ENCODE assay signal across 19 mouse cellular contexts in the genomic region with DNA sequence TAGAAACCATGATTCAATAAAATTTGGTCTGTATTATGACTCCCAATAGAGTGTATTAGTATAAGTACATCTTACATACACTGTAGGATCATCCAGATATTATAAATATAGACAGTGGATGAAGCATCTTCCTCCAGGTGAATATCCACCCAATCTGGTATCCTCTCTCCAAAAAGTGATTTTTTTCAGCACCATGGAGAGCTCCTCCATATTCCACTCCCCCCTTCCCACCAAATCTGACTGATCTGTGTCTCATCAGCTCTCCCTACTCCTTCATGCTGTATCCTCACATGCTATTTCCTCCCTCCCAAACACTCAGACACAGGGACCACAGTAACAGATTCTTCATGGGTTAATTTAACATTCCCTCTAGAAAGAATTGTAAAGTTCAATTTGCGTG.
DNase-seq lines count a peak whose midpoint lies in the region; ATAC-seq lines count a peak whose summit lies in the region.
"Had no signal": no experiment of that assay in that cellular context is flagged by ENCODE, and none has a peak within 500 bp of the region (broad histone marks: within the 10 kb centered on the region; RNA-seq: fewer than 3 reads in every experiment).

No protein-coding gene starts in this region.

- no peaks in the 10 kb centered on the region for H3K4me1 ChIP-seq in midbrain, embryonic 14.5 days (ENCODE audit: control insufficient read depth, insufficient read depth, low read length)
- H3K4me1 ChIP-seq in midbrain, embryonic 16.5 days (ENCODE audit: control insufficient read depth, insufficient read depth, low read length) = peaks cover 4% of the 10 kb centered on the region; the same call in 1 of the 2 replicates
- no peaks in the 10 kb centered on the region for H3K4me1 ChIP-seq in embryonic facial prominence, embryonic 10.5 days
- H3K4me1 ChIP-seq: heart, embryonic 15.5 days; limb, embryonic 15.5 days; neural tube, embryonic 15.5 days had no signal

- 88% methylated on average over 1 of the region's 1 CpGs for WGBS in midbrain, embryonic 14.5 days
- WGBS in midbrain, embryonic 16.5 days = 91% methylated on average over 1 of the region's 1 CpGs
- 98% methylated on average over 1 of the region's 1 CpGs for WGBS in embryonic facial prominence, embryonic 10.5 days

- H3K9me3 ChIP-seq in midbrain, embryonic 14.5 days (ENCODE audit: control insufficient read depth, low read length) = no peaks in the 10 kb centered on the region
- no peaks in the 10 kb centered on the region for H3K9me3 ChIP-seq in midbrain, embryonic 16.5 days (replicated peaks; ENCODE audit: control insufficient read depth, low read length, poor library complexity, severe bottlenecking)
- H3K9me3 ChIP-seq in embryonic facial prominence, embryonic 10.5 days = no peaks in the 10 kb centered on the region
- H3K9me3 ChIP-seq: heart, embryonic 15.5 days; limb, embryonic 15.5 days; neural tube, embryonic 15.5 days had no signal

- no peak for ATAC-seq in midbrain, embryonic 14.5 days (ENCODE audit: low FRiP score, low TSS enrichment)
- no peak for ATAC-seq in midbrain, embryonic 16.5 days
- ATAC-seq: forebrain, embryonic 16.5 days had no signal

- no peak overlapping the region for H3K4me2 ChIP-seq in midbrain, embryonic 14.5 days (ENCODE audit: low read length)
- no peak overlapping the region for H3K4me2 ChIP-seq in midbrain, embryonic 16.5 days (ENCODE audit: low read length)
- H3K4me2 ChIP-seq: heart, embryonic 15.5 days; limb, embryonic 15.5 days; midbrain, embryonic 11.5 days; neural tube, embryonic 15.5 days had no signal

- no peaks in the 10 kb centered on the region for H3K36me3 ChIP-seq in midbrain, embryonic 14.5 days (ENCODE audit: control insufficient read depth, insufficient read depth, low read length)
- no peaks in the 10 kb centered on the region for H3K36me3 ChIP-seq in midbrain, embryonic 16.5 days (ENCODE audit: control insufficient read depth, insufficient read depth, low read length)
- H3K36me3 ChIP-seq in embryonic facial prominence, embryonic 10.5 days (replicated peaks) = no peaks in the 10 kb centered on the region
- H3K36me3 ChIP-seq: heart, embryonic 15.5 days; limb, embryonic 15.5 days; neural tube, embryonic 15.5 days had no signal

- H3K4me3 ChIP-seq in midbrain, embryonic 14.5 days (replicated peaks; ENCODE audit: low read depth, low read length) = no peak overlapping the region
- no peak overlapping the region for H3K4me3 ChIP-seq in midbrain, embryonic 16.5 days (ENCODE audit: low read depth, low read length)
- no peak overlapping the region for H3K4me3 ChIP-seq in embryonic facial prominence, embryonic 10.5 days
- H3K4me3 ChIP-seq: erythroblast, embryonic 14.5 days; heart, embryonic 15.5 days; limb, embryonic 15.5 days; myocyte; neural tube, embryonic 15.5 days had no signal

- no peak overlapping the region for H3K9ac ChIP-seq in midbrain, embryonic 14.5 days (replicated peaks; ENCODE audit: low read length)
- no peak overlapping the region for H3K9ac ChIP-seq in midbrain, embryonic 16.5 days (ENCODE audit: low read depth, low read length)
- H3K9ac ChIP-seq: heart, embryonic 15.5 days; limb, embryonic 15.5 days; neural tube, embryonic 15.5 days had no signal

- H3K27me3 ChIP-seq in midbrain, embryonic 14.5 days (ENCODE audit: control insufficient read depth, insufficient read depth, low read length) = no peaks in the 10 kb centered on the region
- H3K27me3 ChIP-seq in midbrain, embryonic 16.5 days (ENCODE audit: control insufficient read depth, insufficient read depth, low read depth, low read length) = no peaks in the 10 kb centered on the region
- H3K27me3 ChIP-seq in embryonic facial prominence, embryonic 10.5 days (replicated peaks; ENCODE audit: low read depth, poor library complexity, severe bottlenecking) = no peaks in the 10 kb centered on the region
- H3K27me3 ChIP-seq: CH12.LX; heart, embryonic 15.5 days; limb, embryonic 15.5 days; neural tube, embryonic 15.5 days had no signal

- H3K27ac ChIP-seq in midbrain, embryonic 14.5 days (replicated peaks; ENCODE audit: low read depth, low read length) = no peak overlapping the region
- H3K27ac ChIP-seq in midbrain, embryonic 16.5 days (ENCODE audit: low read length) = no peak overlapping the region
- H3K27ac ChIP-seq in embryonic facial prominence, embryonic 10.5 days (replicated peaks) = no peak overlapping the region
- H3K27ac ChIP-seq: heart, embryonic 15.5 days; limb, embryonic 15.5 days; neural tube, embryonic 15.5 days had no signal

- peak; percentile 27 for DNase-seq in midbrain, embryonic 14.5 days
- DNase-seq in ZHBTc4 (ENCODE audit: low read depth, low spot score) = peak; percentile 33
- peak; percentile 9 for DNase-seq in embryonic facial prominence, embryonic 10.5 days (ENCODE audit: low spot score)
- peak; percentile 22 for DNase-seq in retina, postnatal 1 day
- DNase-seq in cerebellum, adult 8-10 months = no peak
- DNase-seq in B cell, adult 2 months = no peak
- DNase-seq in frontal cortex, postnatal 36 days (ENCODE audit: low spot score in 2 of 2) = no peak
- DNase-seq: cerebellum, adult 2 months; heart, adult 18-20 months; lung, postnatal 4 days had no signal

Comparison
In these comparisons a context has a peak if more than half of its experiments do, and no peak if none do; other contexts are left out.
1. DNase-seq: peak in midbrain, embryonic 14.5 days (single experiment), ZHBTc4 (single experiment), embryonic facial prominence, embryonic 10.5 days (single experiment) and retina, postnatal 1 day (single experiment); none in cerebellum, adult 8-10 months (single experiment), B cell, adult 2 months (0 of 2) and frontal cortex, postnatal 36 days (0 of 2).